Mouse (Mus musculus) hindbrain, embryonic 15.5 days (tissue): ENCODE measurements at regions not wholly inside any gene's neighbourhood (a gene's known extent, or its start where the extent isn't known, plus 50 kb on each side); places are given as distances from the start of the nearest gene placed in this dataset.
A peak's percentile ranks its signal among the peaks of the same experiment; 100 is the strongest.

Source experiments
- ATAC-seq: fragments of 200-750 bp; cut with Nextera tagmentation; 2 replicates; pipeline ENCODE4 v1.8.0; 2017; ENCODE audit warnings: low read depth, moderate number of reproducible peaks, moderate TSS enrichment; ENCODE audit not compliant: low FRiP score
- H3K27ac ChIP-seq: fragments of 300-500 bp; sonication (generic); replicated peaks from 2 replicates; pipeline ENCODE4 v1.5.1; 2015; ENCODE audit warnings: mild to moderate bottlenecking, inconsistent platforms
- H3K27me3 ChIP-seq: fragments of 300-500 bp; sonication (generic); 2 replicates; pipeline ENCODE4 v1.6.1; 2015; ENCODE audit warnings: control low read depth, inconsistent platforms
- H3K36me3 ChIP-seq: fragments of 300-500 bp; sonication (generic); 2 replicates; pipeline ENCODE4 v1.6.1; 2015; ENCODE audit warnings: control low read depth, inconsistent platforms
- H3K4me1 ChIP-seq: fragments of 300-500 bp; sonication (generic); replicated peaks from 2 replicates; pipeline ENCODE4 v1.6.1; 2015; ENCODE audit warnings: control low read depth, inconsistent platforms
- H3K4me2 ChIP-seq: fragments of 300-500 bp; sonication (generic); 2 replicates; pipeline ENCODE4 v1.6.1; 2015; ENCODE audit warnings: moderate library complexity, mild to moderate bottlenecking, inconsistent platforms
- H3K4me3 ChIP-seq: fragments of 300-500 bp; sonication (generic); 2 replicates; pipeline ENCODE4 v1.5.1; 2015; ENCODE audit warnings: mild to moderate bottlenecking, inconsistent platforms
- H3K9ac ChIP-seq: fragments of 300-500 bp; sonication (generic); 2 replicates; pipeline ENCODE4 v1.6.1; 2015; ENCODE audit warnings: inconsistent platforms
- H3K9me3 ChIP-seq: fragments of 300-500 bp; sonication (generic); 2 replicates; pipeline ENCODE4 v1.6.1; 2016; ENCODE audit warnings: control low read depth, inconsistent platforms
- WGBS: fragments of 180-500 bp; shearing (Covaris S2); methylation state at CpG from one replicate; pipeline ENCODE4 v1.1.7; 2015; 5-methylcytosine and 5-hydroxymethylcytosine counted together

- peak overlapping the region; percentile 22; the same call in 1 of the 2 replicates for H3K4me2 ChIP-seq
- ATAC-seq, result no peak
- H3K27me3 ChIP-seq, result no peaks in the 10 kb centered on the region
- no peaks in the 10 kb centered on the region for H3K9me3 ChIP-seq
- no peak overlapping the region for H3K4me3 ChIP-seq
- peaks cover 35% of the 10 kb centered on the region for H3K4me1 ChIP-seq
- H3K27ac ChIP-seq, result peak overlapping the region; percentile 36
- H3K9ac ChIP-seq, result no peak overlapping the region
- 34% methylated on average over 13 of the region's 13 CpGs for WGBS
- H3K36me3 ChIP-seq, result no peaks in the 10 kb centered on the region
Observed at GRCm38 (mm10) chr16:90628605-90629120, 98.5 kb downstream of the Mis18a start.

- 71% methylated on average over 9 of the region's 9 CpGs for WGBS
- Histone ChIP-seq H3K9ac (no peak overlapping the region), H3K4me3 (no peak overlapping the region), H3K27ac (no peak overlapping the region), H3K4me2 (no peak overlapping the region), H3K4me1 (peaks cover 55% of the 10 kb centered on the region), H3K27me3 (no peaks in the 10 kb centered on the region), H3K36me3 (no peaks in the 10 kb centered on the region), H3K9me3 (no peaks in the 10 kb centered on the region)
- ATAC-seq, result no peak
Observed at GRCm38 (mm10) chr16:90626035-90626670, 101.1 kb downstream of the Mis18a start.

DNA sequence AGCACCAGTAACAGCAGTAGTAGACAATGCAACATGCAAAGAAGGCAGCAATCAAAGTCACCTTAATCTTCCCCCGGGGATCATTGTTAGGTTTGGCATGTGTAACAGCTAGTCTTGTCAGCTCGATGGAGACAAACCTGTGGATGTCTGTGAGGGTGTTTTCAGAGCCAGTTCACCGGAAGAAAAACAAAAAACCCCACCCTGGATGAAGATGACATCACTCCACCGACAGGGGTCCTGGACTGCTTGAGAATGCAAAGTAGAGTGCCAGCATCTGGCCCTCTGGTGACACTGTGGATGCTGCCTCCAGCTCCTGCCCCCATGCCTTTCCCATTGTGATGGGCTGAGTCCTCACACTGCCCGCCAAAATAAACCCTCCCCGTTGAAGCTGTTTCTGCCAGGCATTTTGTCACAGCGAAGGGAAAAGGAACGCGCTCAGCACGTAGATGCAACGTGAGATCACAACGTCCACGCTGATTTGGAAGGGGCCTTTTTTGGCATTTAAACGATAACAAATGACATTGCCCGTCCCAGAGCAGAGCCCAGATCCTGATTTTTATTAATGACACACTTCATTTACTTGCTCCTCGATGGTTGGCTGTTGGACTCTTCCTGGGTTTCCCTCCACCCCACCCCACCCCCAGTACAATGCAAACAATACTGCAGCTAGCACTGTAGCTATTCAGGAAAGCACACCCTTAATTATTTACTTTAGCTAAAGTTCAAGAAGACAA is 101.7 kb downstream of the Mis18a start:
- H3K4me1 ChIP-seq, result peaks cover 55% of the 10 kb centered on the region

GRCm38 (mm10) chr16:90624039-90624625 is 103.1 kb downstream of the Mis18a start:
- Histone ChIP-seq H3K4me3 (no peak overlapping the region), H3K4me2 (peak overlapping the region; percentile 38), H3K27me3 (no peaks in the 10 kb centered on the region), H3K9ac (no peak overlapping the region), H3K9me3 (no peaks in the 10 kb centered on the region), H3K4me1 (peaks cover 44% of the 10 kb centered on the region), H3K36me3 (no peaks in the 10 kb centered on the region), H3K27ac (peak overlapping the region; percentile 56)
- peak; percentile 74 for ATAC-seq
- 34% methylated on average over 17 of the region's 17 CpGs for WGBS

More for the DNA sequence above, 101.7 kb downstream of the Mis18a start:
- no peaks in the 10 kb centered on the region for H3K36me3 ChIP-seq
- no peak overlapping the region for H3K27ac ChIP-seq
- 69% methylated on average over 16 of the region's 16 CpGs for WGBS
- no peak overlapping the region for H3K9ac ChIP-seq
- H3K4me2 ChIP-seq, result no peak overlapping the region
- no peaks in the 10 kb centered on the region for H3K27me3 ChIP-seq
- no peak for ATAC-seq
- H3K4me3 ChIP-seq, result no peak overlapping the region
- no peaks in the 10 kb centered on the region for H3K9me3 ChIP-seq

DNA sequence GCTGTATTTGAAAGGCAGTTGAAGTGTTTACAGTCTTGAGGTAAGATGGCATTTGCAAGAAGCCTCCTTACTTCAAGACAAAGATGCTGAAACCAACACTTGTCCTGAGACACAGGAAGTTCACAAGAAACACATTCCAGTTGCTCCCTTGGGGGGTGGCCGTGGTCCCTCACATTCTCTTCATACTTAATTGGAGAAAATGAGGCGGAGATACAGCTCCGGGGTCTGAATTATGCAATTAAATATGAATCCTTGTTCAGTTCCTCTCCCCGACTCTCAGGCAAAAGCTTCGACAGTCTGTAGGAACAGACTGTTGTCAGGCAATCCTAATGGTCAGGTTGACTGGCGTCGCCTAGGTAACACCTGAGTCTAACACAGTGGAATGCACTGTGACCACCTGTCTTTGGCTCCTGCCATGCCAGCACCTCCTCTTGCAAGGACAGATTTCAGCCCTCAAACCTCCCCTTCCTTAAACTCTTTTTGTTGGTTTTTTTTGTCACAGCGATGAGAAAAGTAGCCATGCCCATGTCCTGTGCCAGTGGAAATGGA is 104.5 kb downstream of the Mis18a start:
- no peak for ATAC-seq
- H3K27ac ChIP-seq, result 0 out of 2 replicates have a peak overlapping the region, but pooled peaks have one; percentile 9

GRCm38 (mm10) chr16:90621761-90622411 is 105.3 kb downstream of the Mis18a start:
- peaks cover 35% of the 10 kb centered on the region for H3K4me1 ChIP-seq
- no peaks in the 10 kb centered on the region for H3K9me3 ChIP-seq
- 0 out of 2 replicates have a peak overlapping the region, but pooled peaks have one; percentile 9 for H3K27ac ChIP-seq
- H3K4me3 ChIP-seq, result no peak overlapping the region
- WGBS, result 34% methylated on average over 13 of the region's 13 CpGs
- no peak overlapping the region for H3K9ac ChIP-seq
- H3K36me3 ChIP-seq, result no peaks in the 10 kb centered on the region
- no peak overlapping the region for H3K4me2 ChIP-seq
- ATAC-seq, result no peak
- no peaks in the 10 kb centered on the region for H3K27me3 ChIP-seq

More for the DNA sequence above, 104.5 kb downstream of the Mis18a start:
- WGBS, result 60% methylated on average over 8 of the region's 8 CpGs
- Histone ChIP-seq H3K9me3 (no peaks in the 10 kb centered on the region), H3K4me1 (peaks cover 35% of the 10 kb centered on the region), H3K27me3 (no peaks in the 10 kb centered on the region), H3K4me2 (no peak overlapping the region), H3K4me3 (no peak overlapping the region), H3K9ac (no peak overlapping the region), H3K36me3 (no peaks in the 10 kb centered on the region)

DNA sequence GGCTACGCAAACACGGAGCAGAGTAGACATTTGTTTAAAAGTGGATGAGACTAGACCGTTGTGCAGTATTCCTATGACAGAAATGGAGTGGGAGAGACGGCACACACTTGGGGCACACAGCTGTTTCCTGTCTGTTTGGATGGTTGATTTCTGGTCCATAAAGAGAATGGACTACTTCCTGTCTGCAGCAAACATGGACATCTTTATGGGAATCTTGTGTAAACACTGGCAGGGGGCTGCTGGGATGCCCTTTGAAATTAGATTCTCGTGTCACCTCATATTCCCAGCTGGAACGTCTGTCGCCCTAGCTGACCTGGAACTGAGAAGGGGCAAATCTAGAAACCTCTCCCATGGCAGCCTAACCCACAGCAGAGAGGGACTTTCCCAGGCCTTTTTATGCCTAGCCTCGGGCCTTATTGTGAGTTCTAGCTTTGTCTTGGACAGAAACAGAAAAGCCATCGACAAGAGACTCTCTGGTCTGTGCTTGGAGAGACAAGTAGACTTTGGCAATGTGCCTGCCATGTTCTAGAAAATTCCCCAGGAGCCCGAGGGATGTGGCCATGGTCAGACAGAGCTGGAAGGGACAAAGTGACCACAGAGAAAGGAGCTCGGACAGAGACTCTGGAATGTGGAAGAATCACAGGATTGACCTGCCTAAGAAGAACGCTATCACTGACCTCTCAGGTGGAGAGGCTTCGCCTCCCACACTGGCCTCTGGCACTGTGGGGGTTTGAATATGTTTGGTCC is 107.5 kb downstream of the Mis18a start:
- H3K4me2 ChIP-seq, result no peak overlapping the region
- no peak overlapping the region for H3K9ac ChIP-seq
- H3K27me3 ChIP-seq, result no peaks in the 10 kb centered on the region
- H3K4me1 ChIP-seq, result peaks cover 31% of the 10 kb centered on the region
- H3K27ac ChIP-seq, result no peak overlapping the region
- 86% methylated on average over 13 of the region's 13 CpGs for WGBS
- no peaks in the 10 kb centered on the region for H3K36me3 ChIP-seq
- no peak overlapping the region for H3K4me3 ChIP-seq
- ATAC-seq, result no peak
- H3K9me3 ChIP-seq, result no peaks in the 10 kb centered on the region

- Histone ChIP-seq H3K9me3 (no peaks in the 10 kb centered on the region), H3K4me3 (no peak overlapping the region), H3K36me3 (no peaks in the 10 kb centered on the region), H3K27me3 (no peaks in the 10 kb centered on the region), H3K4me1 (no peaks in the 10 kb centered on the region), H3K9ac (no peak overlapping the region), H3K4me2 (no peak overlapping the region), H3K27ac (no peak overlapping the region)
- 75% methylated on average over 10 of the region's 10 CpGs for WGBS
- no peak for ATAC-seq
Observed at GRCm38 (mm10) chr16:90615791-90616190, 111.4 kb downstream of the Mis18a start.

GRCm38 (mm10) chr16:90614137-90614536 is 113.1 kb downstream of the Mis18a start:
- WGBS, result 97% methylated on average over 1 of the region's 1 CpGs
- Histone ChIP-seq H3K27me3 (no peaks in the 10 kb centered on the region), H3K9me3 (no peaks in the 10 kb centered on the region), H3K36me3 (no peaks in the 10 kb centered on the region), H3K9ac (no peak overlapping the region), H3K4me2 (no peak overlapping the region), H3K4me3 (no peak overlapping the region), H3K4me1 (no peaks in the 10 kb centered on the region), H3K27ac (no peak overlapping the region)
- ATAC-seq, result no peak

GRCm38 (mm10) chr16:90610097-90610808 is 117.0 kb downstream of the Mis18a start:
- Histone ChIP-seq H3K27me3 (no peaks in the 10 kb centered on the region), H3K4me2 (no peak overlapping the region), H3K4me3 (no peak overlapping the region), H3K4me1 (no peaks in the 10 kb centered on the region), H3K27ac (no peak overlapping the region), H3K9ac (no peak overlapping the region), H3K36me3 (no peaks in the 10 kb centered on the region), H3K9me3 (no peaks in the 10 kb centered on the region)
- ATAC-seq, result no peak
- 91% methylated on average over 22 of the region's 22 CpGs for WGBS
